Mouse (Mus musculus) olfactory bulb, adult 2 months (tissue): ENCODE results near the gene Myo5a. TPM values are rescaled to one million over a fixed set of nuclear protein-coding genes. Genes with fewer than 3 reads are reported as not detected.

Experiments
- H3K27ac ChIP-seq: fragments of 200-500 bp; 2 replicates; pipeline ENCODE4 v1.5.1; 2012; ENCODE audit warnings: low read depth, low read length; ENCODE audit not compliant: insufficient read depth
- H3K4me1 ChIP-seq: fragments of 200-500 bp; 2 replicates; pipeline ENCODE4 v1.6.1; 2012; ENCODE audit warnings: low read length; ENCODE audit not compliant: control insufficient read depth, insufficient read depth
- H3K4me3 ChIP-seq: fragments of 200-500 bp; 2 replicates; pipeline ENCODE4 v1.5.1; 2012; ENCODE audit warnings: mild to moderate bottlenecking, low read depth, low read length, moderate library complexity; ENCODE audit not compliant: insufficient read depth
- CTCF ChIP-seq: fragments of 200-500 bp; IDR thresholded peaks from 2 replicates; pipeline ENCODE4 v1.5.1; 2012; ENCODE audit warnings: low read depth, mild to moderate bottlenecking, low read length, moderate library complexity; ENCODE audit not compliant: insufficient read depth
- POLR2A ChIP-seq: fragments of 200-500 bp; IDR thresholded peaks from 2 replicates; pipeline ENCODE4 v1.6.1; 2012; ENCODE audit warnings: mild to moderate bottlenecking, low read depth, low read length, moderate library complexity; ENCODE audit not compliant: insufficient read depth
- WGBS: fragments of 180-500 bp; shearing (Covaris S2); methylation state at CpG from one replicate; pipeline ENCODE4 v1.1.7; 2018; 5-methylcytosine and 5-hydroxymethylcytosine counted together
- polyA plus RNA-seq: library from polyadenylated mRNA; stranded (reverse); fragments of >200 nt; gene quantifications from 2 replicates; pipeline ENCODE4 v1.2.4, GENCODE M21; 2012; ENCODE audit warnings: low replicate concordance; ENCODE audit not compliant: missing spikeins, insufficient read depth, insufficient read length

Gene Myo5a
- polyA plus RNA-seq, 1 experiment, result 292 TPM

DNA sequence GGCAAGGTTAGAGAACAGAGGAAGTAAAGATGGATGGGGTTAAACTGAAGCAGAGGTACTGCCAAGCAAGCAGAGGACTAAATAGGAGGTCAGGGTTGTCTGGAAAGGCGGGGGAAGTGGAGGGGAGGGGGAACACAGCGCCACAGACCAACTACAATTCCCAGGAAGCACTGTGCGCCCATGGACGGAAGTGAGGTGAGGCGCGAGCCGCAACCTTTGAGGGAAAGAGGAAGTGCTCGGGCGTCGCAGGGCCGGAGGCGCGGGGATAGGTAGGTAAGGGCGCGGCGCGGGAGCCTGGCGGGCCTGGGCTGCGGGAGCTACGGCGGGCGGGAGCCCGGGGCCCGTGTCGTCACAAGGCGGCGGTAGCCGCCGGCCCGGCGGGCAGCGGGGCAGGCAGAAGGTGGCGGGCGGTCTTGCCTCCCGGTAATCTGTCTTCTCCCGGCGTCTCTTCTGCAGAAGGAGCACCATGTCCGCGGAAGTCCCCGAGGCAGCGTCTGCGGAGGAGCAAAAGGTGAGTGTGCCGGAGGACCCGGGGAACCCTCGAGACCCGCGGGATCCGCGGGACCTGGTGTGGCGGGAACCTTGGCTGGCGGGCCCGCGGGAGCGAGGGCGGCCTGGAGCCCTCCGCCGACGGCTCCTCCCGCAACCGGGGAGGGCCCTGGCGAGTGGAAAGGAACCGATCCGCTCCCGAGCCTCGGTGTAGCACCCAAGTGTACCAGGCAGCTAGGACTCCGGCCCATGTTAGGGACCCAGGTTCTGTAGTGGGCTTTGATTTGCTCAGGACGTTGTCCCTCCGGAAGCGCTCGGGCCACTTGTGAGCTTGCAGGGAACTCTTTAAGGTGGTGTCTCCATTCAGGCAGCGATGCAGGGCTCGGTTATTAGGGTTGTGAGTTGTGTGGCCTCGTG lies 33.1 kb upstream of the Myo5a start, which contains the start of gene Arpp19:
Arpp19 (plus strand) TSS at position 164 of the 906 bp plus-strand sequence.
- no peak within 1 kb of the TSS for H3K27ac ChIP-seq
- TF ChIP-seq POLR2A (peak; percentile 78), CTCF (no peak)
- H3K4me1 ChIP-seq, result no peaks in the 10 kb centered on the region; the same call in 1 of the 2 replicates
- under 1% methylated on average over 73 of the region's 73 CpGs for WGBS
- H3K4me3 ChIP-seq, result peak within 1 kb of the TSS; percentile 87

DNA sequence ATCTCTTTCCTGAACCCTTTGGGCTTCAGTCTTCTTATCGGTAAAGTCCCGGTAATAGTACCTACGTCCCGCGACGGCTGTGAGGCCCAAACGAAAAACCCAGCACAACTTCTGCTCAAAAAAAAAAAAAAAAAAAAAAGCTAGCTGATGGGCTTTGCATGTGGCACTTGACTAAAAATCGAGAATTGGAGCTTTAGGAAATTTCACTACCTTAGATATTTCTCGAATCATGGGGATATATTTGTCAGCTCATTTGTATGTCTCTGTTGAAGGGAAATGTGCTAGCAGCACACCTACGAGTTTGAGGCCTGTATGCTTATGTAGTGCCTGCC lies 32.5 kb upstream of the Myo5a start:
- no peak overlapping the region for H3K27ac ChIP-seq
- WGBS, result 1% methylated on average over 10 of the region's 10 CpGs

DNA sequence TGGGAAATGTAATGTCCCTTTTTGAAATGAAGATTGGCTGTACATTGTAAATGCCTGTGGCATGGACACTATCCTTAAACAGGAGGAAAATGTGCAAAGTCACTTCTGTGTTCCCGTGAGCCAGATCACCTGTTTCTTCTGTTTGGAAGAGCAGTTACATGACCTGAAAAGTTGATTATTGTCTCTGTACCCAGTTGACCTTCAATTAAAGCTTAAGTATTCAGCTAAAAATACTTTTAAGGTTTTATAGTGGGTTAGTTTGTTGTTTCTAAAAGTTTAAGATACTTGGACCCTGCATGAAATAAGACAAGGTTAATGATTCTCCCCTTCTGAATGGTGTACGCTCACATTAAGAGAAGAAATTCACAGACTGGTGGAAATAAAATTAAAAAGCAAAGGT lies 30.2 kb upstream of the Myo5a start:
- Histone ChIP-seq H3K27ac (no peak overlapping the region), H3K4me3 (no peak overlapping the region), H3K4me1 (no peaks in the 10 kb centered on the region; the same call in 1 of the 2 replicates)
- WGBS, result 73% methylated on average over 2 of the region's 2 CpGs
- TF ChIP-seq POLR2A (no peak), CTCF (no peak)

More for the DNA sequence above, 32.5 kb upstream of the Myo5a start:
- no peak for TF ChIP-seq CTCF
- TF ChIP-seq POLR2A, result no peak
- H3K4me1 ChIP-seq, result no peaks in the 10 kb centered on the region; the same call in 1 of the 2 replicates
- H3K4me3 ChIP-seq, result peak overlapping the region; percentile 87

DNA sequence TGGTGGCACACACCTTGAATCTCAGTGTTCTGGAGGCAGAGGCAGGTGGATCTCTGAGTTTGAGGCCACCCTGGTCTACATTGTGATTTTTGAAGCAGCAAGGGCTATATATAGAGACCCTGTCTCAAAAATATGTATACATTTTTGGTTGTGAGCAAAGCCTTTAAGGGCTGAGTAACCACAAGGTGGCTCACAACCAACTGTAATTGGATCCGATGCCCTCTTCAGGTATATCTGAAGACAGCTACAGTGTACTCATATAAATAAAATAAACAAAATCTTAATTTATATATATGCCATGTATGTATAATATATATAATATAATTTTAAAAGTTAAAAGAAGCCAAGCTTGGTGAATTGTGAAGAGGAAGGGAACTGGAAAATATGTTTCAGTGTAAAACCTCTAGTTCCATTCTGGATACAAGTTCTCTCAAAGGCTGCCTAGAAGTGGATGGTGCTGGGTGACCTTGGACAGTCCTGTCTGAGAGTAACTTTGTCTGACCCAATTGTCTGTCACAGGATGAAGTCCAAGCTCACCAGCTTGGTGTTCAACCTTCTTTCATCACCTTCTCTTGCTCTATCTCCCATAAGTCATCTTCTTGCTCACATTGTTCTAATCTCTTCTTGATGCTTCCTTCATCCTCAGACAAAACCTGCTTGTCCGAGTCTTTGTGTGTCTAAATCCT lies 28.8 kb upstream of the Myo5a start:
- WGBS, result 76% methylated on average over 2 of the region's 2 CpGs

DNA sequence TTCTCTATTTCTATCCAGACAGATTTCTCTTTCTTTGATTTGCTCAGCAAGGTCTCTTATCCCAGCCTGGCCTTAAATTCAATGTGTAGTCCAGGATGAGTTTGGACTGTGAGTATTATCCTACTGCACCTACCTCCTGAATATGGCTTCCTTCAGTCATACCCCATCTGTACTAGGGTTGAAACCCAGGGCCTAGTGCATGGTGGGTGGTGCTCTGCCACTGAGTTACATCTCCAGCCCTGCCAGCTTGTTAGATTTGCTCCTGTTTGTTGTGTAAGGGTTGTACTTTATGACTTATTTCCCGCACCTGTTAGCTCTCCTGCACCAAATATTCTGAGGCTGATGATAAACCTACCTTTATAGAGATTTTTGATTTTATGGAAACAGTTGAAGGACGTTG lies 27.6 kb upstream of the Myo5a start:
- WGBS, result 86% methylated on average over 2 of the region's 2 CpGs
- no peak overlapping the region for H3K4me3 ChIP-seq
- no peak overlapping the region for H3K27ac ChIP-seq
- no peak for TF ChIP-seq POLR2A
- no peak for TF ChIP-seq CTCF
- H3K4me1 ChIP-seq, result no peaks in the 10 kb centered on the region; the same call in 1 of the 2 replicates

More for the DNA sequence above, 28.8 kb upstream of the Myo5a start:
- Histone ChIP-seq H3K27ac (no peak overlapping the region), H3K4me1 (no peaks in the 10 kb centered on the region; the same call in 1 of the 2 replicates), H3K4me3 (no peak overlapping the region)
- no peak for TF ChIP-seq POLR2A
- TF ChIP-seq CTCF, result no peak

DNA sequence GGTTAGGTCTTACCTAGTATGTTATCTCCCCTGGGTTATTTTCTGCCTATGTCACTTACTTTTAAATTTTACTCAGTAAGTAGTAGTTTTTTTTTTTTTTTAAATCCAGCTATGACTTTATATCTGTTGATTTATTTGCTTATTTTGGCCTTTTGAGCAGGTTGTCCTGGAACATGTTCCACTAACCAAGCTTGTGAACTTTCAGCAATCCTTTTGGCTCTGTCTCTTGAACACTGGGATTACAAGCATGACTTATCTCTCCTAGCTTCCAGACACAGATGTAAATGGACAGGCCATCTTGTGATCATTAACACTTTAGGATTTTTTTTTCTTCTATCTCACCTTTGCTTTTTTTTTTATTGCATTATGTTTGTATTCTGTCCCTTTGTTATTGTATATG lies 23.7 kb upstream of the Myo5a start:
- Histone ChIP-seq H3K4me3 (no peak overlapping the region), H3K4me1 (no peaks in the 10 kb centered on the region)
- TF ChIP-seq CTCF (no peak), POLR2A (no peak)

DNA sequence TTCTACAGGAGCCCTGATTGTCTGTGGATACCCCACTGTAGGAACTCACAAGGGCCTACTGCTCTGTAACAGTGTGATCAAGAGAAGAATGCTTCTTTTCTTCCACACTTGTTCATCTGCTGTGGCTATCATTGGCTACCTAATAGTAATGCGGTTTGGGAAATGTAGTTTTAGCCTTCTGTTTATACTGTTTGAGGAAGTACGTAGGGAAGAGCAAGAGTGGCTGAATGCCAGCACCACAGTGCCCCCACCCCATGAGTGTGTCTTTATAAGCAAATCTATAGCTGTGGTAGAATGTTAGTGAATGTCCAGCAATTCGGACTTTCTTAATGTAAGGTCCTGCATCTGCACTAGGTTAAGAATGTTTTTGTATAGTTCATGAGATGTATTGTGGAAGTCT lies 21.7 kb upstream of the Myo5a start:
- 59% methylated on average over 3 of the region's 3 CpGs for WGBS
- TF ChIP-seq POLR2A (no peak), CTCF (no peak)
- Histone ChIP-seq H3K4me3 (no peak overlapping the region), H3K27ac (no peak overlapping the region), H3K4me1 (no peaks in the 10 kb centered on the region)

More for the DNA sequence above, 23.7 kb upstream of the Myo5a start:
- H3K27ac ChIP-seq, result no peak overlapping the region

DNA sequence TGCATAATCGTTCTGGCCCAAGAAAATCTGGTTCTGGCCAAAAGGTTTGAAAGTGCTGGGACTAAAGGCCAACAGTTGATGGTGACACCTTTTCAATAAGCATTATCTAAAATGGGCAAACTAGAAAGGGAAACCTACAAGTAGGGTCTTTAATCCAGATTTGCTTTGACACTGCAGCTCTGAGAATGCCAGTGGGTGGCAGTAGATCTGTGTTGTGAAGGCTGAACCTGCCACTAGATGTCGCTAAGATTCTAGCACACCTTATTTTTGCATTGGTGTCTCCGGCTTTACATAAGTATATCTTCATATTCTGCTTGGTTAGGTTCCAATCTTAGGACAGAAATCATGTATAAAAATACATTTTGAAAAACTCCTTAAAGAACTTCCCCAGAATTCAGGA lies 20.8 kb upstream of the Myo5a start:
- Histone ChIP-seq H3K4me1 (no peaks in the 10 kb centered on the region), H3K27ac (no peak overlapping the region), H3K4me3 (no peak overlapping the region)
- TF ChIP-seq POLR2A (no peak), CTCF (no peak)
- WGBS, result 22% methylated on average over 3 of the region's 3 CpGs

DNA sequence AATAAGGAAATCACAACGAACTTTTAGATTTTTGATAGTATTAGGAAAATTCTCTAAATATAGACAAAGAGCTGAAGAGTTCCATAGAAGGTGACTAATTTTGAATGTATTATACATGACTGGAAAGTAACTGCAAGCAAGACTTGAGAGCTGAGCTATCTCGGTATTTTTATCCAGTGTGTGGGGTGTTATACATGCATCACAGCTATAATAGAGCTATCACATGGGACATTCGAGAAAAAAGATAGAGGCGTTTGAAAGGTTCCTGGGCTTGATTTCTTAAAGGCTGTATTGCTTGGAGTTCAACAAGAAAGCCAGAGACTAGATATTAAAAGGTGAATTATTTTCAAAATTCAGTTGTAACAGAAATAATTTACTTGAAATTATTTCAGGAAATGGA lies 19.0 kb upstream of the Myo5a start:
- TF ChIP-seq CTCF, result no peak
- no peak for TF ChIP-seq POLR2A
- H3K27ac ChIP-seq, result no peak overlapping the region

More for the DNA sequence above, 19.0 kb upstream of the Myo5a start:
- 49% methylated on average over 4 of the region's 4 CpGs for WGBS
- Histone ChIP-seq H3K4me1 (no peaks in the 10 kb centered on the region), H3K4me3 (no peak overlapping the region)
